Mouse (Mus musculus) frontal cortex, postnatal 36 days (tissue): ENCODE data around the gene Psmd7.
A peak's percentile ranks its signal among the peaks of the same experiment; 100 is the strongest.
"Not testable (repeated sequence)": the region's sequence is repeated elsewhere in the genome, so short reads cannot be mapped to it uniquely, and the experiment has no call there.

Experiments used
- DNase-seq, 2 experiments: peaks; one replicate each; pipeline ENCODE4 v3.0.0; 2022; ENCODE audit warnings: low spot score in 2 of 2

The Psmd7 gene

GRCm38 (mm10) chr8:107587995-107588780 is at the start of gene Psmd7:
Gene Psmd7 (minus strand): TSS chr8:107588464.
- DNase-seq = peak; percentile 93 to 95

GRCm38 (mm10) chr8:107633734-107634133 is 45.5 kb upstream of the Psmd7 start:
- no peak for DNase-seq

DNA sequence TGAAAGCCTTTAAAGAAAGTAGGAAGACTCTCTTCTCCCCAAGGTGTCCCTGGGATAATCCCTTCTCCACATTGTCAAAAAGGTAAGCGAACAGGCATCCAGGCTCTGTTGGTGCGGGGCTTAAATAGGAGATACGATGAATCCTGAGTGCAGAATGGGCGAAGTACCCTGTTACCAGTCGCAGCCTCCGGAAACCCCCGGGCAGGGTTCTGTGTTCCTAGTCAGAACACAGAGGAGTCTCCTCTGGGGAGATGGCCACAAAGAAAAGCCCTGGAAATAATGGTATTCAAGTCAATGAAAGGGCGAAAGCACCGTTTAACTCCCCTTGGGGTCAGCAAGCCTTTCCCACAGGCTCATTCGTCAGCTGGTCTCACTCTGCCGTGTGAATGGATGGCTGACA is 41.4 kb upstream of the Psmd7 start:
- DNase-seq = no peak

DNA sequence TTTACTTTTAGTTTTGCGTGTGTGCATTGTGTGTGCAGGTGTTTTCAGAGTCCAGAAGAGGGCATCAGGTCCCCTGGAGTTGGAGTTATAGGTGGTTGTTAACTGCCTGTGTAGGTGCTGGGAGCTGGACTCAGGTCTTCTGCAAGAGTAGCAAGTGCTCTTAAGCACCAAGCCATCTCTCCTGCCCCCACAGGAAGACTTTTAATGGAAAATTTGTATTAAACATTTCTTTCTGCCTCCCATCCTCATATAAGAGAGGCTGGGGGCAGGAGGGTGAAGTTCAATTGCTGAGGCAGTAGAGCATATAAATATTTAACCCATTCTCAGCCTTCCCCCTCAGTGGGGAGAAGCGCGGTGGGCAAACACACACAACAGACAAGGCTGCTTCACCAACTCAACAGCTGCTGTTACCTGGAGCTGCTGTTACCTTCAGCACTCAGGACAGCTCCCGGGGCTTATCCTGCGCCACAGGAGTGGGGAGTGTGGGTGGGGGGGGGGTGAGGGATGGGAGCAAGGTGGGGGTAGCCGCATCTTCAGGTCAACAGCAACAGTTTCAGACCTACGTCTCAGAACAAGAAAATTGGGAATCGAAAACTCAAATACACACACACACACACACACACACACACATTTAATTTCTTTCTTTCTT is 40.4 kb upstream of the Psmd7 start:
- no peak for DNase-seq

- DNase-seq = no peak
These were observed 39.6 kb upstream of the Psmd7 start for GRCm38 (mm10) chr8:107627881-107628280.

GRCm38 (mm10) chr8:107624301-107624700 is 36.0 kb upstream of the Psmd7 start:
- DNase-seq = not testable (repeated sequence)

DNA sequence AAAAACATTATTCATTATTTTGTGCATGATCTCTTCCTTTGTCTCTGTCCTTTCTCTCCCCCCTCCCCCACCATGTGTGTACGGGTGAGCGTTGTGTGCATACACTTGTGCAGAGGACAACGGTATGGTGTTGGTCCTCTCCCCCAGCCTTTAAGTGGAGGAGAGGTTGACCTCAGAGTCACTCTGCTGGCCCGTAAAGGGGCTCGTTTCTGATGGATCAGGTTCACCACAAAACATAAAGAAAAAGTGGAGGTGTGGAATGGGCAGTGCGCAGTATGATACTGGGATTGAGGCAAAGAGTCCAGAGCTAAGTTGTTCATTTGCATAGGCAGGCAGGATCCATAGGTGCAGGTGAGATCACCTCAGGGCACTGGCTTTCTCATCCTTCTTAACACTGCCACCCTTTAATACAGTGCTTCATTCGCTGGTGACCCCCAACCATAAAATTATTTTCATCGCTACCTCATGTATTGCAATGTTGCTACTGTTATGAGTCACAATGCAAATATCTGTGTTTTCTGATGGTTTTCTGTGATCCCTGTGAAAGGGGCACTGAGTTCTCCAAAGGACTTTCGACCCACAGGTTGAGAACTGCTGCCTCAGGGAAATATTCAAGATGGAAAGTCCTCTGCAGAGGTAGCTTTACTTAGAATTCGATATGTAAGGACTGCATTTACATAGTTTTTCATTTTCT is 33.8 kb upstream of the Psmd7 start:
- DNase-seq = no peak

- no peak for DNase-seq
These were observed 32.9 kb upstream of the Psmd7 start for GRCm38 (mm10) chr8:107621136-107621535.

GRCm38 (mm10) chr8:107618499-107618898 is 30.2 kb upstream of the Psmd7 start:
- no peak for DNase-seq

- DNase-seq = no peak
These were observed 25.1 kb upstream of the Psmd7 start for GRCm38 (mm10) chr8:107613411-107613810.

- no peak for DNase-seq
These were observed 22.6 kb upstream of the Psmd7 start for GRCm38 (mm10) chr8:107610845-107611244.

DNA sequence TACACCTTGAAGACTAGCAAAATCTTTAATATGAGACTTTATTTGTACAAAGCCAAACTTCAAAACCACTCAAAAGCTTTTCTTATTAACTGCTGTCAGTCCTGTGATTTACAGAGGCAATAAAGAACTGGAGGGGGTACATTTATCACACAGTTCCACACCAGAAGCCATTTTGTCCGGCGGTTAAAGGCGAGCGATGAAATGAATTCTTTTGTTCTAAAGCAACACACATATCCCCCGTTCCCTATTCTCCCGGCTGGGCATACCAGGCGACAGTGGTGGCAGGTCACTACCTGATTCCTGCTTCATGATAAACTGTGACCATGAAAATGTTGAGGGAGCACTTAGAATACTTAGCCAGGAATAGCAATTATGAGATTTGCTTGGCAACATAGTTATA is 20.5 kb upstream of the Psmd7 start:
- DNase-seq = no peak

DNA sequence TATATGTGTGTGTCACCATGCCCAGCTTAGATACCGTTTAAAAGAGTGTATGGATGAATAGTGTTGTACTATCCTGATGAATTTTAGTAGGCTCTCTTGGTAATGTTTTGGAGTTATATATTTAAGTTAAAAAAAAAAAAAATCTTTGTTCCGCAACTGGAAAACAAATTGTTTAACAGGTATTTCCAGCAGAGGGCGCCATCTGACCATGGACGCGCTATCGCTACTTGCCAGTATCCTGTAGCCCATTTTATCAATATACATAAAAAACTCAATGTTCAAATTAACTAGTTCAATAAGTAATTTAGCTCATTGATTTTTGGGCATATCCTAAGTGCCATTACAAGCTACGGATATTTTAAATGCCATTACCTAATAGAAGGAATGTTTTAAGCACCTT is 14.8 kb upstream of the Psmd7 start:
- DNase-seq = peak; percentile 52 to 74

DNA sequence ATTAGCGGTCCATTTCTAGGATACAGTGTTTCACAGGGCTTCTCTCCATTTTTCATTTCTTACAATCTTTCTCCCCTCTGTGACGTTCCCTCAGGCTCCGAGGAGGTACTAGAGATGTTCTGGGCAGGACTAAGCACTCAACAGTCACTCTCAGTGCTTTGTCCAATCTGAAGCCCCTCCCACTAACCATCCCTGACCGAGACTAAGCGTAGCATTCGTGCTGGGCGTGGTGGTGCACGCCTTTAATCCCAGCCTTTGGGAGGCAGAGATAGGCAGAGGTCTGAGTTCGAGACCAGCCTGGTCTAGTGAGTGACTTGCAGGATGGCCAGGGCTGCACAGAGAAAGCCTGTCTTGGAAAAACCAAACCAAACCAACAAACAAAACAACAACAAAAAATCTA is 11.4 kb upstream of the Psmd7 start:
- no peak for DNase-seq

DNA sequence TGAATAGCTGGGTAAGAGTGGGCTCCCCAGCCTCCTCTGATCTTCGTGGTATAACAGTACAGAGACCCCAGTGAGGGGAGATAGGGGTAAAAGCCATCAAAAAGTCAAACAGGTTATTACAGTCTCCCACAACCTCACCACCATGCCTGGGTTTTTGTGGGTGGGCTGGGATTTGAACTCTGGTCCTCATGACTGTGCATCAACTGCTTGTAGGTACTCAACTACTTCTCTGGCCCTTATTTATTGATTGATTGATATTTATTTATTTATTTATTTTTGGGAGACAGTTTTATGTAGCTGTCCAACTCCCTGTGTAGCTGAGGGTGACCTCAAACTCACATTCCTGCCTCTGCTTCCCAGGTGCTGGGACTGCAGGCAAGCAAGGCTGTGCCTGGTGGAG is 9.5 kb upstream of the Psmd7 start:
- DNase-seq = no peak

GRCm38 (mm10) chr8:107594817-107595216 is 6.6 kb upstream of the Psmd7 start:
- DNase-seq = no peak

DNA sequence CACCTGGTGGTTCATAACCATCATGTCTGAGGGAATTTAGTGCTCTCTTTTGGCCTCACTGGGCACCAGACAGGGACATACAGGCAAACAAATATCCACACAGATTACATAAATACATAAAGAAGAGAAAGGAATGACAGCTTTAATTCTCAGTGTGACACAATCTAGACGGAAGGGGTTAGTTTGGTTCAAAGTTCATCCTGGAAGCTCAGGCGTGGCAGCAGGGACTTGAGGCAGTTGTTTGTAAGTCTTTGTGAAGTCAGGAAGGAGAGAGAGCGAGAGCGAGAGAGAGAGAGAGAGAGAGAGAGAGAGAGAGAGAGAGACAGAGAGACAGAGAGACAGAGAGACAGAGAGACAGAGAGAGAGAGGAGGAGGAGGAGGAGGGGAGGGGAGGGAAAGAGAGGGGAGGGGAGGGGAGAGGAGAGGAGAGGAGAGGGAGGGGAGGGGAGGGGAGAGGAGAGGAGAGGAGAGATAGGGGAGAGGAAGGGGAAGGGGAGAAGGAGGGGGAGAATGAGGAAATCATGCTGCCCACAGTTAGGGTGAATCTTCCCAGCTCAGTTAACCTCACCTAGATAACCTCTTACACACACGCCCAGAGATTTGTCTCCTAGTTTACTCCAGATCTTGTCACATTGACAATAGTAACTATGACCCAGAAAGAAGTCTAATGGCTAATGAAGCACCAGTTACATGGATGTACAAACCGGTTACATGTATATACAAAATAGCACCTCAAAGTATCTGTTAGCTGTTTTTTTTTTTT is 5.9 kb upstream of the Psmd7 start:
- no peak for DNase-seq

DNA sequence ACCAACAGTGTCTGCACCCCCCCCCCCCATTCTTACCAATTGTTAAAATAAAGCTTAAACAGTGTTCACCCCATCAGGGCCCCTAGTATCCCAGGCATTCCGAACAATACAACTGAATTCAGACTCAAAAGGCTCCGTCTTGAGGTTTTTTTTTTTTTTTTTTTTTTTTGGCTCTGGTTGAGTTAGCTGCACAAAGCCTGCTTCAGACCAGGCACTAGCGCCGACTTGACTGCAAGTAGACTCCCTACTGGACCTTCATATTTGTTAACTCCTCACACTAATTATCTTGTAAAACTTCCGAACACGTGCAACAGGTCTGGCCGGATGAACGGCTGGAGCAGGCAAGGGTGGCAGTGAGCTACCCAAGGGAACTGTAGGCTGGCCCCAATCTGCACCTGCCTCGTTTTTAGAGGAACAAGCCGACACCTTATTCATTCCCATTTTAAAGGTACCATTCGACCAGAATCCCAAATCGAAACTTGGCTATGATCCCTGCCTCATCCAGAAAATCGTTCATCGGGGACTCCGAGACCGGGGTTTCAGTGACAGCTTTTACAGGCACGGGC is 752 bp downstream of the Psmd7 start:
- peak; percentile 24 to 35 for DNase-seq

- no peak for DNase-seq
These were observed 6.1 kb downstream of the Psmd7 start for GRCm38 (mm10) chr8:107582136-107582535.

DNA sequence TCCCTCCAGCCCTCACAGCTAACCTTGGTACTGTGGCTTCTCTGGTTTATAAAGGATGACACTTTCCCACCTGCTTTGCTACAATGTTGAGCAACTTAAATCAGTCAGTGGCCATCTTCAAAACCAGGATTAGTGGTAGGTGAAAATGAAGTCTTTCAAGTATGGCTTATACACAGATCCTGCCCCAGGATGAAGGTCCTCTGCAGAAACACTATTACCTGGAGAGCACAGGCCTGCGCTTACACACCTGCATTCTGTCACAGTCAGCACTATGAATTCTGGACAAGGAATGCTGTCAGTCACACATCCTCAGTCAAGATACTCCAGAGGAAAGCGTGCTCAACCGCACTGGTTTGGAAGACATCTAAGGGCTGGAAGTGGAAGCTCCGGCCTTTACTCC is 6.7 kb downstream of the Psmd7 start:
- no peak for DNase-seq

DNA sequence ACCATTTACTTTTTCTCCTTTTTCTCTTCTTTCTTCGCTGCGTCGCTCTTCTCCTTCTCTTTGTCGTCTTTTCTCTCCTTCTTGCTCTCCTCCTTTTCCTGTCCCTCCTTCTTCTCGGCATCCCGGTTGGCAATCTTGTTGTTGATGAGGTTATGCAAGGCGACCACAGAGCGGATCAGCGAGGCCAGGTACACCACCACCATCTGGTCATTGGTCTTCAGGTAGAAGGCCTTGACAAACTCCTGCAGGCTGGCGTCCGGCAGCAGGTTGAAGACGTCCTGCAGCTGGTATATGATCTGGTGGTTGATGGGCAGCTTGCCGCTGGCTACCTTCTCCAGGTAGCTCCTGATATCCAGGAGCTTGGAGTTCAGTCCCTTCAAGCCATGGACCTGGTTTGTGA is 7.4 kb downstream of the Psmd7 start:
- no peak for DNase-seq

DNA sequence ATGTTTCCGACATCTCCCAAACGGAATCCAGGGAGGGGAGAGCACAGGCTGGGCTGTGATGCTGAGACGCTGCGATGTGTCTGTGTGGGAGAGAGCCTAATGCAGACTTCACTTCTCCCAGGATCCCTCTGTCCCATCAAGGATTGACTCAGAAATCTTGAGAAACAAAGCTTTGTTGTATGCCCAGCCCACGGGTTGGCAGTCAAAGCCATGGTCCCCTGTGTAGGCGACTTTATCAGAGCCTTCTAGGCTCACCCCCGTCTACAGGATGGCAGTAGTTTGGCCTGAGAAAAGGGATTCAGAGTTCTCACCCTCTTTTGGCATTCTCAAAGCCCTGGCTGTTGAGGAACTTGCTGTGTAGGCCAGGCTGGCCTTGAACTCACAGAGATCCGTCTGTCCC is 9.7 kb downstream of the Psmd7 start:
- DNase-seq = peak in 1 of 2 experiments; percentile 16
